20 mouse cellular contexts compared by ENCODE assay signal in genomic region chr12:108102119-108102518, GRCm38 (mm10).
DNase-seq lines count a peak whose midpoint lies in the region; ATAC-seq and TF ChIP-seq lines count a peak whose summit lies in the region.
"Had no signal": no experiment of that assay in that cellular context is flagged by ENCODE, and none has a peak within 500 bp of the region (broad histone marks: within the 10 kb centered on the region; RNA-seq: fewer than 3 reads in every experiment).

No protein-coding gene starts in this region.

- no peak overlapping the region for H3K4me3 ChIP-seq in intestine, embryonic 14.5 days (ENCODE audit: low read depth, low read length)
- H3K4me3 ChIP-seq in intestine, embryonic 15.5 days (replicated peaks) = no peak overlapping the region
- H3K4me3 ChIP-seq in intestine, postnatal 0 days (ENCODE audit: low read depth, low read length) = no peak overlapping the region
- H3K4me3 ChIP-seq: embryonic facial prominence, embryonic 10.5 days; embryonic facial prominence, embryonic 12.5 days; forebrain, embryonic 12.5 days; forebrain, embryonic 15.5 days had no signal

- DNase-seq in heart, adult 11 months = peak; percentile 62
- no peak for DNase-seq in heart, adult 18-20 months
- no peak for DNase-seq in intestine, embryonic 14.5 days (ENCODE audit: low spot score)
- no peak for DNase-seq in adrenal gland, adult 18-20 months (ENCODE audit: low spot score in 2 of 2)
- no peak for DNase-seq in adrenal gland, adult (ENCODE audit: inconsistent age in 2 of 2, low spot score in 1 of 2)
- DNase-seq: adrenal gland, adult 2 months; adrenal gland, postnatal 10 days; adrenal gland, postnatal 25 days; cerebellum, adult 11 months; cerebellum, adult 18-20 months; cerebellum, adult 8-10 months; cerebellum, postnatal 10 days; cerebellum, postnatal 25 days; forebrain, postnatal 0 days had no signal

- TF ChIP-seq CTCF in intestine, postnatal 0 days (IDR thresholded peaks at IDR 0.05; ENCODE audit: low read depth) = no peak

- no peak overlapping the region for H3K27ac ChIP-seq in intestine, embryonic 14.5 days (ENCODE audit: low read depth)
- 0 out of 2 replicates have a peak overlapping the region, but pooled peaks have one; percentile 36 for H3K27ac ChIP-seq in intestine, embryonic 15.5 days
- no peak overlapping the region for H3K27ac ChIP-seq in intestine, postnatal 0 days (ENCODE audit: low read depth, low read length)
- H3K27ac ChIP-seq: embryonic facial prominence, embryonic 10.5 days; embryonic facial prominence, embryonic 12.5 days; forebrain, embryonic 12.5 days; forebrain, embryonic 15.5 days had no signal

- H3K4me2 ChIP-seq in intestine, embryonic 14.5 days (ENCODE audit: low read length) = no peak overlapping the region
- no peak overlapping the region for H3K4me2 ChIP-seq in intestine, embryonic 15.5 days (replicated peaks)
- H3K4me2 ChIP-seq in intestine, postnatal 0 days (replicated peaks; ENCODE audit: low read depth) = no peak overlapping the region
- H3K4me2 ChIP-seq: embryonic facial prominence, embryonic 12.5 days; forebrain, embryonic 12.5 days; forebrain, embryonic 15.5 days had no signal

- 61% methylated on average over 2 of the region's 2 CpGs for WGBS in intestine, embryonic 14.5 days
- 48% methylated on average over 2 of the region's 2 CpGs for WGBS in intestine, embryonic 15.5 days
- 39% methylated on average over 2 of the region's 2 CpGs for WGBS in intestine, postnatal 0 days

- H3K9me3 ChIP-seq in intestine, embryonic 14.5 days (ENCODE audit: control insufficient read depth, low read length) = no peaks in the 10 kb centered on the region
- H3K9me3 ChIP-seq in intestine, embryonic 15.5 days = no peaks in the 10 kb centered on the region
- H3K9me3 ChIP-seq in intestine, postnatal 0 days (ENCODE audit: control insufficient read depth) = no peaks in the 10 kb centered on the region
- H3K9me3 ChIP-seq: embryonic facial prominence, embryonic 10.5 days; embryonic facial prominence, embryonic 12.5 days; forebrain, embryonic 12.5 days; forebrain, embryonic 15.5 days had no signal

- H3K36me3 ChIP-seq in intestine, embryonic 14.5 days (ENCODE audit: control insufficient read depth, insufficient read depth, low read length) = peaks cover 12% of the 10 kb centered on the region
- H3K36me3 ChIP-seq in intestine, embryonic 15.5 days = peaks cover 4% of the 10 kb centered on the region; the same call in 1 of the 2 replicates
- H3K36me3 ChIP-seq in intestine, postnatal 0 days (ENCODE audit: control insufficient read depth, insufficient read depth) = peaks cover 12% of the 10 kb centered on the region

- H3K27me3 ChIP-seq in intestine, embryonic 14.5 days (replicated peaks; ENCODE audit: control insufficient read depth, insufficient read depth, low read length) = no peaks in the 10 kb centered on the region
- no peaks in the 10 kb centered on the region for H3K27me3 ChIP-seq in intestine, embryonic 15.5 days (replicated peaks)
- H3K27me3 ChIP-seq in intestine, postnatal 0 days (replicated peaks; ENCODE audit: control insufficient read depth, insufficient read depth, low read length) = no peaks in the 10 kb centered on the region
- H3K27me3 ChIP-seq: embryonic facial prominence, embryonic 12.5 days; forebrain, embryonic 12.5 days; forebrain, embryonic 15.5 days had no signal

- no peaks in the 10 kb centered on the region; the same call in 1 of the 2 replicates for H3K4me1 ChIP-seq in intestine, embryonic 14.5 days (replicated peaks; ENCODE audit: control insufficient read depth, insufficient read depth, low read length)
- 0 out of 2 replicates have a peak, but pooled peaks cover 11% of the 10 kb centered on the region for H3K4me1 ChIP-seq in intestine, embryonic 15.5 days (replicated peaks)
- H3K4me1 ChIP-seq in intestine, postnatal 0 days (replicated peaks; ENCODE audit: control insufficient read depth, insufficient read depth, low read length) = no peaks in the 10 kb centered on the region

- ATAC-seq in intestine, embryonic 14.5 days (replicated peaks; ENCODE audit: low FRiP score, low TSS enrichment, low read depth) = peak; percentile 24; the same call in 1 of the 2 replicates
- peak; percentile 83 for ATAC-seq in intestine, embryonic 15.5 days
- ATAC-seq in intestine, postnatal 0 days = peak; percentile 59
- ATAC-seq: forebrain, embryonic 15.5 days; forebrain, postnatal 0 days had no signal

- H3K9ac ChIP-seq in intestine, embryonic 14.5 days (ENCODE audit: low read length) = no peak overlapping the region
- H3K9ac ChIP-seq in intestine, embryonic 15.5 days = no peak overlapping the region
- H3K9ac ChIP-seq in intestine, postnatal 0 days (ENCODE audit: low read depth, low read length) = no peak overlapping the region
- H3K9ac ChIP-seq: embryonic facial prominence, embryonic 12.5 days; forebrain, embryonic 12.5 days; forebrain, embryonic 15.5 days; forebrain, postnatal 0 days had no signal

Comparison
In these comparisons a context has a peak if more than half of its experiments do, and no peak if none do; other contexts are left out.
1. ATAC-seq: peak in every context shown above with its lines; median percentile 83 in intestine, embryonic 15.5 days; 59 in intestine, postnatal 0 days; 24 in intestine, embryonic 14.5 days.